Mouse (Mus musculus) megakaryocyte, adult 5-6 weeks (primary cell): ENCODE results near the gene Tec. TPM values are rescaled to one million over a fixed set of nuclear protein-coding genes. Genes with fewer than 3 reads are reported as not detected.
A peak's percentile ranks its signal among the peaks of the same experiment; 100 is the strongest.
"Not testable (repeated sequence)": the region's sequence is repeated elsewhere in the genome, so short reads cannot be mapped to it uniquely, and the experiment has no call there.

Experiments used
- ATAC-seq: 2 replicates; pipeline ENCODE4 v1.8.0; 2016; ENCODE audit warnings: mild to moderate bottlenecking, inconsistent platforms; ENCODE audit not compliant: poor library complexity, severe bottlenecking
- total RNA-seq, 2 experiments: library from RNA; stranded (forward) in 1 of 2; stranded (reverse) in 1 of 2; fragments of 153-499, 151-499 nt in 1 of 2; fragments of 221-1000, 200-1000 nt in 1 of 2; gene quantifications; 2 replicates each; pipeline versions ENCODE4 v1.2.3 to v1.2.4; 2015 to 2017

Tec gene
- total RNA-seq, 2 experiments from 2014 or later: 33.4 to 56.6 TPM

DNA sequence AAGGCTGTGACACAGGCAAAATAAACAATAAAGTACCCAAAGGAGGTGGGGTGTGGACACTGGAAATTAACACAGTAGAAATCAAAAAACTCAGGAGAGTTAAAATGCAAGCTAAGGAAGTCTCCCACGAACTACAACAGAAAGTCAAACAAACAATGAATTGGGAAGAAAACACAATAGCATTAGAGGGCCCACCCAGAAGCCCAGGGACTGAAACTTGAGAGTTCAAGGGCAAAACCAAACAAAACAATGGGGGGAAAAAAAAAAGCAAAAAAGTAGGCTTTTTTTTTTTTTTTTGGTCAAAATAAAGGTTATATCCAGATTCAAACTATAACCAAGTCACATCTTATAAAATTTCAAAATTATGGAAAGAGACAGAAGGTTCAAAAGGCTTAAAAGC, 39.9 kb downstream of the Tec start:
- no peak for ATAC-seq

DNA sequence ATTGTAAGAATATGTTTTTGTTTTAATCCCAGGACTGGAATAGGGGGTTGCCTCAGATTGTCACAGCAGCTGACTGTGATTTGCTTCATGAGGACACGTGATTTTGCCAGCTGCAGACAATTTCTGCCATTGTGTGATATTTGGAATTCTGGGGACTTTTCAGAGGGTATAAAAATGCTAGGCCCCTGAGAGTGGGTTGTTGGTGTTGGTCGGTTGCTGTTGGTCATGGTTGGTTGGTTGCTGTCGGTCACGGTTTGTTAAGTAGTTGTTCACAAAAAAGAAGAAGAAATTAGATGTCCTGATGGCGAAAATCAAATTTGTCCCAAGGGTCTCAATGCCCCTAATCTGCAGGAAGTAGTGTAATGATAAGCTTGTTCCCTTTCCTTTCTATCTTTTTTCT, 40.8 kb downstream of the Tec start:
- ATAC-seq: no peak

DNA sequence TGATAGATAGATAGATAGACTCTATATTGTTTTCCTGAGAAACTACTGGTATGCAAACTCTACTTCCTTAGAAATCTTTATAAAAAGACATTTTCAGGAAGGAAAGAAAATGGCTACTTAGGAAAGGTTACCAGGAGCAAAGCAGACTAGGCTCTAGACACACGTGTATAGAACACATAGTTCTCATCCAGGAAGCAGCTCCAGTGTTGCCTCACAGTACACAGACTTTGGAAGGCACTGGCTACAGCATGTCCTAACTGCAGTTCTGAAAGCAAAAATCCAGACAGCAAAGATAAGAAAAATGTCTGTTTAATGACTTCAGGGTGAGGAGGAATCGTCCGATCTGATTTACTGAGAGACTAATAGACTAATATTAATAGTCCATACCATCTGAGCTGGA, 41.8 kb downstream of the Tec start:
- ATAC-seq: no peak

DNA sequence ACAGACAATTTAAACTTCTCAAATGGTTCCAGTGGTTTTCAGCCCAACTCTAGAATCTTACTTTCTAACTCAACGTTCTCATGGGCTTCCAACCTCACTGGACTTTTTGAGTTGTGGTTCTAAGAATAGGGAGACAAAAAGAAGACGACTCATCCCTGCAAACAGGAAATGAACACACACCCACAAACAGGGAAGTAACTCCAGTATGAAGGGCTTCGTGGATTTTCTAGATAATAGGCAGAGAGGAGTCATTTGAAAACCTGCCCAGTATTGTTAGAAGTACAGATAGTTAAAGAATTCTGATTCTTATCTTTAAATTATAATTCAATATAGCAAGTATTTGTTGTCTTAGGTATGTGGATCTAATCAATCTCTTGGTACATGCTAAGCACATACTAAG, 47.6 kb downstream of the Tec start:
- ATAC-seq: peak; percentile 62

DNA sequence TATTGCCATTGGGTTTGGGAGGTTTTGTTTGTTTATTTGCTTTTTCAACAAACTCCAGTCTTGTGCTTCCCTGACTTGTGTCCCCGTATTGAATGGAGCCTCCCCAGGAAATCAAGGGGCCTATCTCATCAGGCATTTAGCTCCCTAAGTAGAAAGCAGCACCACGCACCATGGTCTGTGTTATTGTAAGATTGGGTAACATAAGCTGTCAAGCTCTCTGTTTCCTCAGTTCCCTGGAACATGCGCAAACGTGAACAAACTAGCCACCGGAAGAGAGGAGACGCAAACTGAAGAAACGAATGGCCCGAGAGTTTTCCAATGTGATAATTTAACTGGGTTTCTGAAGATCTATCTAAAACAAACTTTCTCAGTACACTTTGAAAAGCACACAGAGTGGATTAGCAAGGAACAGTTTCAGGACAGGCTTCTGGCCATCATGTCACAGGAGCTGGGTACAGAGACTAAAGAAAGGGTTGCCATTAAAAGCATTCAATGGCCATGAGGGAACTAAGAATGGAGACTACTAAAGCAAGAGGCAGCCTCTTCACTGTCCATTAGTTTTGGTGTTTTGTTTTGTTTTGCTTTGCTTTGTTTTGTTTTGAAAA, 48.1 kb downstream of the Tec start:
- peak; percentile 67 for ATAC-seq

DNA sequence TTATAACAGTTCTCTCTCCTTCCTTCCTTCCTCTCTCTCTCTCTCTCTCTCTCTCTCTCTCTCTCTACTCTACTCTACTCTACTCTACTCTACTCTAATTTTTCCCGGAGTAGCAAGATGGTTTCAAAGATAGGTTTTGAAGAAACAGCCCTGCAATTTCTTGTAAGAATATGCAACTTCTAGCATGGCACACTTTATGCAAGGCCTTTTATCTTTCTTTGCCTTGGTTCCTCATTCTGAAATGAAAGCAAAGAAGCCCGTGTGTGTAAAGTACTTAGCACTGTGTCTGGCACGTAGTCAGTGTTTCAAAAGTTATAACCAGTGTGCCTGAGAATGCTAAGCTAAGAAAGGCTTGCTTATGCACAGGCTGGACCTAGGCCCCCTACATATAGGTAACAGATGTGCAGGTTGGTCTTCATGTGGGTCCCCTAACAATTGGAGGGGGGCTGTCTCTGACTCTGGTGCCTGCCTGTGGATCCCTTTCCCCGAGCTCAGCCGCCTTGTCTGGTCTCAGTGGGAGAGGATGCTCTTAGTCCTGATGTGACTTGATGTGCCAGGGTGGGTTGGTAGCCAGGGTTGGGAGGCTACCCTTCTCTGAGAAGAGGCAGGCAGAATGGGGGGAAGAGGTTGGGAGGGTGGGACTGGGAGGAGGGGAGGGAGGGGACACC, 49.6 kb downstream of the Tec start:
- peak; percentile 43 for ATAC-seq

DNA sequence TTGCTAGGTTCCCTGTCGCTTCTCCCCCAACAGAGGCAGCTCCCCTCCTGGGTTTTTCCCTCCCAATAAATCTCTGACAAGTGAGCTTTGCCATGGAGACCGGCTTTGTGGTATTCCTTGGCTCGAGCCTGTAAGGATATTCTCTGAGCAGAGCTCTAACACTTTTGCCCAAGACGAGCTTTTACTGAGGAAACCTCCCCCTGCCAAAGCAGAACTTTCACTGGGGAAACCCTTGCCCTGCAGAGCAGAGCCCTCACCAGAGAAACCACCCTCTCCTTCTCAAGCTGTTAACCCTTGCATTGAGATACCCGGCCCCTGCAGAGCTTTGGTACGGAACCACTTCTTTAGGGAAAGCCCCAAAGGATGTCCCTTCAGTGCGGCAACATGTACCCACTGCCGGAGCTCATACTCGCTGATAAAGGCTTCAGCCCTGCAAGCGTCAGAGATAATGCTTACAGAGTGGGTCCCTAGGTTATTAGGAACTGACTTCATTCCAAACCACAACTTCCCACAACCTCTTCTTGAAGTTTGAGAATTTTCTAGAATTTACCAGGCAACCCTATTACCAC, 50.7 kb downstream of the Tec start:
- ATAC-seq: peak; percentile 53

DNA sequence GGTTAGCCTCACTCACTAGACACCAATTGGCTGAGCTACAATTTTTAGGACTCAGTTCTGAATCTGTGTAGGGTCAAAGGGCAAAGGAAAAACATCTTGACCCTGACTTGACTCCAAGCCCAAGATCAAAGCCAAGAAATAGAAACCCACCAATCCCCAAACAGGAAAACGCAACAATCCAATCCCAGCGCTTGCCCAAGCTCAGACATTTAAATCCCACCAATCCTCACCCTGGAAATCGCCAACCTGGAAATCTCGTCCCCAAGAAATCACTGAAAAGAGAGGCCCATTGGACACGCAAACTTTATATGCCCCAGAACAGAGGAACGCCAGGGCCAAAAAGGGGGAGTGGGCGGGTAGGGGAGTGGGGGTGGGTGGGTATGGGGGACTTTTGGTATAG, 51.3 kb downstream of the Tec start:
- ATAC-seq: not testable (repeated sequence)

DNA sequence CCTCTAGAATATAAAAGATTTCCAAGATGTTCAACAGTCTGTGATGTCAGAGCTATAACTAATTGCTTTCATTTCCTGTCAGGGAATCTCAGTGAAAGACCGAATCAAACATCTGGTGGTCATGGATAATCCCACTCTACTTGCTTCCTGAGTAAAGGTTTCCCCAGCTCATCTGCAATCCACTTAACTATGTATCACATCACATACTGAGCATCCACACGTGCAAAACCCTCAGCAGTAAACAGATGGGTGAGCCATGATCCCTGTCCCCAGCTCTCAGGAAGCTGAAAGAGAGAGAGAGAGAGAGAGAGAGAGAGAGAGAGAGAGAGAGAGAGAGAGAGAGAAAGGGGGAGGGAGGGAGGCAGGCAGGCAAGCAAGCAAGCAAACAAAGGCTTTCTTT, 51.8 kb downstream of the Tec start:
- no peak for ATAC-seq

DNA sequence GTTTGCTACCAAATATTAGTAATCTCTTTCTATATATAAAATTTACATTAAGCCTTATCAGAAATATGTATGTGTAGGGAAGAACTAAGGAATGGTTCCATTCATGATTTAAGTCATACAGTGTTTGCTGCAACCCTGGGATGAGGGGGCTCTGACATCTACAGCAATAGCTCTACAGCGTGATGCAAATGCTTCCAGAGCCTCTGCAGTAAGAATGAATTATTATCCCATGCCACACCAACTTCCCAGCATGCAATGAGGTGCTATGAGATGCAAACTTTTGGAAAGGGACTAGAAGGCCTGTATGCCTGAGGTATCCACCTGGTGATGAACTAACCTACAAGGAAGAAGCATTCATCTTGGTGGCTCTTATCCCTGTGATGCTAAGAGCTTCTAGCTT, 52.2 kb downstream of the Tec start:
- no peak for ATAC-seq

DNA sequence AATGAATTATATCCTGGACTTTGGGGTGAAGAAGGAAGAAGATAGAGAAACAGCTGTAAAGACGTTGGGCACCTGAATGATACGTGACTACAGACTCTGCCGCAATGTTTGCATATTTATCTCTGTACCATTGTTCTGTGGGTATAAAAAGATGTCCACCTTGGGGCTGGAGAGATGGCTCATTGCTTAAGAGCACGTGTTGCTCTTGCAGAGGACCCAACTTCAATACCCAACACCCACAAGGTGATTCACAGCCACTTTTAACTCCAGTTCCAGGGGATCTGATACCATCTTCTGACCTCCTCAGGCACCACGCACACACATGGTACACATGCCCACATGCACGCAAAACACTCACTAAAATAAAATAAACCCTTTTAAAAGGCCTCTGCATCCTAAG, 52.9 kb downstream of the Tec start:
- ATAC-seq: no peak

DNA sequence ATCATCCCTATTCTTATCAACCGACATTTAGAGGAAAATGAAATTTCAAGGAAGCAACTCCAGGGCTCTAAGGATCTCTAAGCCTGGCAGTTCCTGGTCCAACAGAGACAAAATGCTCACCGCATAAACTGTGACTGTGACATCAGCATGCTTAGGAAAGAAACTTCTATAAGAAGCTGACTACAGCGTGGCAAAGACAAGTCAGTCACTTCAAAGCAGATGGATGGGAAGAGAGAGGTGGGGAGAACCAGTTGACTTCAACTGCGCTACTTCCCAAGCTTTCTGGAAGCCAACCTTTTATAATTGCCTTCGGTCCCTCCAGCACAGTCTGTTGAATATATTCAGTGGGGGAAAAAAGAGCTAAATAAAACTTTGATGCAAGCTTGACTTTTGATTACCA, 54.2 kb downstream of the Tec start:
- no peak for ATAC-seq

DNA sequence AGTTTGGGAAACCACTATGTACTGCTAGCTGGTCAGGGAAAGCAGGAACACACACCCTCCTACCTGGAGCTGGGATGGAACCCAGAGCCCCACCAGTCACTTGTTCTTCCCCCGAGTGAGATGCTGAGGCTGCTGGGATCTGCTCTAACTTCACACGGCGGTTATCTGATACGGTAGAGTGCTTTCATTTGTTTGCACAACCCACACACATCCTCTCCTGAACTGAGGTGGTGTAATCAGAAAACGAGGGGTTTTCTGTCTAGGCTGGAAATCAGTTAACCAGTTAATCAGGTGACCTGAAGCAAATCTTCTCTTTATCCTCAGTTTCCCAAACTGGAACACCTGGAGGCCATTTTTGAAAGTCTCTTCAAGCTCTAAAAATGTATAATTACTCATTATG, 55.4 kb downstream of the Tec start:
- ATAC-seq: peak; percentile 45

DNA sequence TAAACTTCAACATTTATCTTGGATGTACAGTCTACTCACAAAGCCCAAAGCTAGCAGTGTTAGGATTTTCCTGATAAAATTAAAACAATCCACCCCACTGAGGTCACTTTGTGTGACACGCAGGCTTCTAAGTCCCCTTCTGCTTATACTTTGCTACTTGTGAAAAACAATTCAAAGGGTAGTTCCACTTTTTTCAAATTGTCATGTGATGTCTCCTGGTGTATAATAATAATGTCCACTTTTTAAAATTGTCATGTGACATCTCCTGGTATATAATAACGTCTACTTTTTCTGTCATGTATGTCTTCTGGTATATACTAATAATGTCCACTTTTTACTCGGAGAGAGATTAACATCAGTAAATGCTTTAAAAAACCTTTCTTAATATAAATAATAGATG, 56.0 kb downstream of the Tec start:
- ATAC-seq: peak; percentile 49; the same call in 1 of the 2 replicates

DNA sequence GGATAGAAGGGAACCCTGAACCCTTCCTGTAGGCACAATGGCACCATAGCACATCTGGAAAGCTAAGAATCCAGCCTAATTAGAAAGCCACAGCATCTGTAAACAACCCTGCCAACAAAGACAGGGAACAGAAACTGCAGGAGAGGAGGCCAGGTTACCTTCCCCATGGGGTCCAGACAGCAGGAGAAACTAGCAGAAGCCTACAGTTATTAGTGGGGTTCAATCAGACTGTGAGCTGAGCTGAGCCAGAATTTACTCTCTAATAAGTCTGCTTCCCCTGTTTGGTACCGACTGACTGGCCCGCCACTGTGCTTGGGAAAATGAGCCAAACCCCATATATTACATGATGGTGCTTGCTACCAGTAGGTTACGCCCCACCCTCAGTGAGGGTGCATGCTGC, 56.9 kb downstream of the Tec start:
- no peak for ATAC-seq

DNA sequence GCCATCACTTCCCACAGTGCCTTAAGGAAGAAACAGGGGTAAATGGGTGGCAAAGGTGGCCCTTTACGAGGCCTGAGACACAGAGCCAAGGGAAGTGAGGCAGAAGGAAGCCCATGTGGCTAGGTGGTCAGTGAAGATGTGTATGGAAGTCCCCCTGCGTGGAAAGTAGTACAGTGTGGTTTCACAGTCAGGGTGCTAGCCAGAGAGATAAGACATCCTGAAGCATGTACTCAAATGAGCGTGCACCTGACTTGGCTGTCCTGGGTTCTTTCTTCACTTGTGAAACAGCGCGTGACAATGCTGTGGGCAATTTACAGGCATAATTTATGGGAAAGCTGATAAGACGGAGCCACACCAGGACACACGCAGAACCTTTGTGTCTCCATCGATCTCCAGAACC, 57.3 kb downstream of the Tec start:
- peak; percentile 47 for ATAC-seq

DNA sequence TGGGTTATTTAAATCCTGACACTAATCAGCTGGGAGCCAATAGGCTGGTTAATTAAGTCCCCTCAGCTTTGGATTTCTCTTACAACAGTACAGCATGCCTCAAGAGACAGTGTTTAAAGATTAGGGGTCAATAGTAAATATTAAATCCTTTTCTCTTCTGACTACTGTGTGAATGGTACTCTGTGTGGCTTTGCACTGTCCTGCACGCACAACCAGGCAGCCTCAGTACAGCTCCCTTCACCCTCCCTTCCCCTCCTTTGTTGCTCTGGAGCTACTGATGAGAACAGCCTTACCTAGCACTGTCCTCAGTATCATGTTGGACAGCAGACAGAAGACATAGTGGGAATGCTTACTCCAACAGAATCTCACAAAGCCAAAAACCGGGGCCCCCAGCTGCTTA, 58.8 kb downstream of the Tec start:
- ATAC-seq: no peak

DNA sequence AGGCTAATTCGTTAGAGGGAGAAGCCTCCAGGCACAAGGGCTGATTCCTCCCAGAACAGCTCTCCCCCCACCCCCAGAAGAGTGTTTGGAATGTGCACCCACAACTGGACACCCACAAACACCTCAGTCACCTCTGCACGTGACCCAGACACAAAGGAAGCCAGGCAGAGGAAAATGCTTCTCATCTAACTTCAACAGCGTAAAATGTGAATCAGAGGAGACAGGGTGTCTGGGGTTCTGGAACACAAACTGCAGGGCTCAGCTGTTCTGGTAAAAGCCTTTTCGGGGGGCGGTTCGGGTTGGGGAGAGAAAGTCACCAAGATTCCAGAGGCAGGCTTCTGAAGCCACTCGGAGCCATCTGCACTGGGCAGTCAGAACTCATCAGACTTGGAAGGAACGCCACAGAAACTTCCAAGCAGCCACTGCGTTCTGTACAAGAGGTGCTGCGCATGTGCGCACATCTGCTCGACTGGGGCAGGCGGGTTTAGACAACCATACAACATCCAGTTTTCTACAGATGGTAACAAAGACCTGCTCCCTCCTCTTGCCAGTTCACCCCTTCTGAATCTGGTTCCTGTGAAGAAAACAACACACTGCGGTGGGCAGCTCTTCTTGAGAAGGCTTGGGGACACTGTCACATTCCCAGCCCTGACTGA, 59.7 kb downstream of the Tec start:
- no peak for ATAC-seq

DNA sequence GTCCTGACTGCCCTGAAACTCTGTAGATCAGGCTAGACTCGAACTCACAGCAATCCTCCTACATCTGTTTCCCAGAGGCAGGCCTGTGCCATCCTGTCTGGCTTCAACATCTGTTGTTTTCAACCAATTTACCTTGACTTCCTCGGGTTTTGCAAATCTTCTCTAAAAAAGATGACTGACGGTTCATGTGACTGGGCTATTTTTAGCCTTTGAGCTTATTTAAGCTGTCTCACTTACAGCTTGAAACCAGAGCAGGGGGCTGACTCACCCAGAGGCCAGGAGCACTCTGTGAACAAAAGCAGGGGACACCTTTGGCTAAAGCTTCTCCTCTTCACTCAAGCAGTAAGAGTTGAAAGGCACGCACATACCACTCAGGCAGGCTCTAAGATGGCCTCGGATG, 65.4 kb downstream of the Tec start:
- ATAC-seq: peak; percentile 65

DNA sequence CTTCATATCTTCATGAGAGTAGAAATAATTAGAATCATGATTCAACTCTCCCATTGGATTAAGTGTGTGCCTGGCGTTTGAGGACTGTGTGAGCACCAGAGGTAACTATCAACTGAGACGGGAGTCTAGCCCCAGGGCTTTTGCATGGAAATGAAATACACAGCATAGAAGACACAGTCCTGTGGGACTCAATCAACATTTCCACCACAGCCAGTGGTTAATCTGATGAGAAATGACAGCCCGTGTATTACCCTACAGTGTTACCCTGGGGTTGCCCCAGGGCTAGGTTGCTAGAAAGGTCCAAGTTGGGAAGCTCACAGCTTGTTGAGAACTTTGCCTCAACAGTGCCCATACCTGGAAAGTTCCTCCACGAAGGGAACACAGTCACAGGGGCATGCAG, 69.7 kb downstream of the Tec start:
- ATAC-seq: no peak

DNA sequence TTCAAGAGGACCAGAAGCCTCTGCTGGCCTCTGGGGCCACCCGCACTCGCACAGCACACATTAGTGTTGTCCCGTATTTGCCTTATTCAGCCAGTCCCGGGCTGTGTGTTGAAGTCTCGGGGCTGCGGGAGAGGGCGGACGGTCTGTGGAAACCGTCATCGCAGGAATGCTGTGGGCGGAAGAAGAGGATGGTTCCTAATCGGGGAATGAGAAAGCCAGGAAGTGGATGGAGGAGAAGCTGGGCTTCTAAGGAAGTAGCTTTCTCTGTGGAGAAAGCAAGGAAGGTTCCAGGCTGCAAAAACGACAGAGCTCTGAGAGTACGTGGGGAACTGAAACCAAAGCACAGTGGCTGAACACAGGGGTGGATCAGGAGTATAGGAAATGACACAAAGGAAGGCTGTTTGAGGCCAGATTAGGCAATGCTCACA, 72.1 kb downstream of the Tec start:
- ATAC-seq: peak; percentile 89

DNA sequence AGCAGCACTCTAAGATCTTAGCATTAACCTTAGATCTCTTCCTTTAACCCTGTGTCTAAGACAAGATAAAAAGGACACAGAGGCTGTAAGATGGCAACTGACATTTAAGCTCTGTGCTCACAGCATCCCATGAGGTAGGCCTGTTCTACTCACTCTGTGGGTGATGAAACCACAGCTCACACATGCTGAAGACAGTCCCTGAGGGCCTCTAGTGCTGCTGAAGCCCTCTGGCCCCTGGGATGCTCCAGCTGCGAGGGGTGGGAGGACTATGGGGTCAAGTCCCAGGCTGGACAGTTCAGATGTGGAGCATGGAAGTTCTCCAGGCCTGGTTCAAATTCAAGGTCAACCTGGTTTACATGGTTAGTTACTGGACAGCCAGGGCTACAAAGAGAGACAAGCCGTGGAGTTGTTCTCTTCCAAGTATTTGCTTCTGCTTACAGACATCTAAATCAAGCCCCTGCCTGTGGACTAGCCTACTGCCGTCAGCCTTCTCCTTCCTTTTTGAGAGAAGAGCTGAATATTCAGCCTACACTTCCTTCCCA, 74.9 kb downstream of the Tec start:
- no peak for ATAC-seq
